Mouse (Mus musculus): ENCODE data around the gene Kcnh7. TPM values are rescaled to one million over a fixed set of nuclear protein-coding genes. Genes with fewer than 3 reads are reported as not detected.
"Not testable (repeated sequence)": the region's sequence is repeated elsewhere in the genome, so short reads cannot be mapped to it uniquely, and the experiment has no call there.

Kcnh7 gene
- polyA plus RNA-seq, 1 experiment from 2014 or later: 2.7 TPM

GRCm38 (mm10) chr2:62714362-62714761 lies 469.7 kb downstream of the Kcnh7 start:
- H3K4me1 ChIP-seq; H3K4me2 ChIP-seq; H3K4me3 ChIP-seq; H3K27ac ChIP-seq (replicated peaks); H3K27me3 ChIP-seq (replicated peaks); H3K36me3 ChIP-seq; ATAC-seq (ENCODE audit: extremely low read depth, insufficient number of reproducible peaks, low FRiP score, low TSS enrichment); H3K9ac ChIP-seq; H3K9me3 ChIP-seq: not testable (repeated sequence)
- WGBS: 93% methylated on average over 4 of the region's 4 CpGs

GRCm38 (mm10) chr2:62709633-62710032 lies 474.5 kb downstream of the Kcnh7 start:
- Histone ChIP-seq H3K27me3 (replicated peaks) (no peaks in the 10 kb centered on the region), H3K36me3 (no peaks in the 10 kb centered on the region), H3K4me3 (no peak overlapping the region), H3K4me1 (no peaks in the 10 kb centered on the region), H3K9ac (no peak overlapping the region), H3K4me2 (no peak overlapping the region), H3K9me3 (no peaks in the 10 kb centered on the region), H3K27ac (replicated peaks) (no peak overlapping the region)
- 91% methylated on average over 1 of the region's 1 CpGs for WGBS
- ATAC-seq (ENCODE audit: extremely low read depth, insufficient number of reproducible peaks, low FRiP score, low TSS enrichment): no peak

GRCm38 (mm10) chr2:62706313-62706712 lies 477.8 kb downstream of the Kcnh7 start:
- Histone ChIP-seq H3K4me1 (no peaks in the 10 kb centered on the region), H3K27ac (replicated peaks) (no peak overlapping the region), H3K4me2 (no peak overlapping the region), H3K27me3 (replicated peaks) (no peaks in the 10 kb centered on the region), H3K4me3 (no peak overlapping the region), H3K36me3 (no peaks in the 10 kb centered on the region), H3K9me3 (no peaks in the 10 kb centered on the region), H3K9ac (no peak overlapping the region)
- no peak for ATAC-seq (ENCODE audit: extremely low read depth, insufficient number of reproducible peaks, low FRiP score, low TSS enrichment)
- 82% methylated on average over 3 of the region's 3 CpGs for WGBS

- no peak overlapping the region for H3K9ac ChIP-seq
- H3K36me3 ChIP-seq: no peaks in the 10 kb centered on the region
- ATAC-seq (ENCODE audit: extremely low read depth, insufficient number of reproducible peaks, low FRiP score, low TSS enrichment): no peak
- H3K27ac ChIP-seq (replicated peaks): no peak overlapping the region
- H3K9me3 ChIP-seq: no peaks in the 10 kb centered on the region
- H3K4me3 ChIP-seq: no peak overlapping the region
- WGBS: 86% methylated on average over 6 of the region's 6 CpGs
- peaks cover 8% of the 10 kb centered on the region for H3K4me1 ChIP-seq
- H3K4me2 ChIP-seq: no peak overlapping the region
- H3K27me3 ChIP-seq (replicated peaks): no peaks in the 10 kb centered on the region
These were observed 498.2 kb downstream of the Kcnh7 start for GRCm38 (mm10) chr2:62685934-62686333.

GRCm38 (mm10) chr2:62684989-62685595 lies 499.0 kb downstream of the Kcnh7 start:
- Histone ChIP-seq H3K36me3 (no peaks in the 10 kb centered on the region), H3K4me1 (peaks cover 13% of the 10 kb centered on the region), H3K27me3 (replicated peaks) (no peaks in the 10 kb centered on the region), H3K27ac (replicated peaks) (no peak overlapping the region), H3K4me3 (no peak overlapping the region), H3K9ac (no peak overlapping the region), H3K9me3 (no peaks in the 10 kb centered on the region), H3K4me2 (no peak overlapping the region)
- WGBS: 44% methylated on average over 3 of the region's 3 CpGs
- no peak for ATAC-seq (ENCODE audit: extremely low read depth, insufficient number of reproducible peaks, low FRiP score, low TSS enrichment)

- Histone ChIP-seq H3K36me3 (no peaks in the 10 kb centered on the region), H3K4me2 (peak overlapping the region; percentile 55), H3K4me1 (peaks cover 13% of the 10 kb centered on the region), H3K9me3 (no peaks in the 10 kb centered on the region), H3K27me3 (replicated peaks) (no peaks in the 10 kb centered on the region), H3K27ac (replicated peaks) (peak overlapping the region; percentile 75), H3K9ac (peak overlapping the region; percentile 67; the same call in 1 of the 2 replicates), H3K4me3 (0 out of 2 replicates have a peak overlapping the region, but pooled peaks have one; percentile 13)
- ATAC-seq (ENCODE audit: extremely low read depth, insufficient number of reproducible peaks, low FRiP score, low TSS enrichment): no peak
- WGBS: 38% methylated on average over 8 of the region's 8 CpGs
These were observed 502.4 kb downstream of the Kcnh7 start for GRCm38 (mm10) chr2:62681667-62682066.

- Histone ChIP-seq H3K4me3 (no peak overlapping the region), H3K4me2 (no peak overlapping the region), H3K9me3 (no peaks in the 10 kb centered on the region), H3K36me3 (peaks cover 5% of the 10 kb centered on the region; the same call in 1 of the 2 replicates), H3K27ac (replicated peaks) (no peak overlapping the region), H3K4me1 (no peaks in the 10 kb centered on the region), H3K27me3 (replicated peaks) (no peaks in the 10 kb centered on the region), H3K9ac (no peak overlapping the region)
- WGBS: 86% methylated on average over 5 of the region's 5 CpGs
- ATAC-seq (ENCODE audit: extremely low read depth, insufficient number of reproducible peaks, low FRiP score, low TSS enrichment): no peak
These were observed 511.3 kb downstream of the Kcnh7 start for GRCm38 (mm10) chr2:62672788-62673187.

- Histone ChIP-seq H3K9me3 (no peaks in the 10 kb centered on the region), H3K27me3 (replicated peaks) (no peaks in the 10 kb centered on the region), H3K4me3 (no peak overlapping the region), H3K4me1 (no peaks in the 10 kb centered on the region), H3K36me3 (peaks cover 5% of the 10 kb centered on the region; the same call in 1 of the 2 replicates), H3K9ac (no peak overlapping the region), H3K27ac (replicated peaks) (no peak overlapping the region), H3K4me2 (no peak overlapping the region)
- ATAC-seq (ENCODE audit: extremely low read depth, insufficient number of reproducible peaks, low FRiP score, low TSS enrichment): no peak
- 75% methylated on average over 4 of the region's 4 CpGs for WGBS
These were observed 513.3 kb downstream of the Kcnh7 start for GRCm38 (mm10) chr2:62670767-62671166.

- Histone ChIP-seq H3K4me2 (no peak overlapping the region), H3K9me3 (no peaks in the 10 kb centered on the region), H3K4me3 (no peak overlapping the region), H3K4me1 (0 out of 2 replicates have a peak, but pooled peaks cover 2% of the 10 kb centered on the region), H3K27me3 (replicated peaks) (no peaks in the 10 kb centered on the region), H3K27ac (replicated peaks) (no peak overlapping the region), H3K36me3 (peaks cover 5% of the 10 kb centered on the region; the same call in 1 of the 2 replicates), H3K9ac (no peak overlapping the region)
- 75% methylated on average over 5 of the region's 5 CpGs for WGBS
- ATAC-seq (ENCODE audit: extremely low read depth, insufficient number of reproducible peaks, low FRiP score, low TSS enrichment): no peak
These were observed 513.8 kb downstream of the Kcnh7 start for GRCm38 (mm10) chr2:62670301-62670700.

GRCm38 (mm10) chr2:62669848-62670247 lies 514.2 kb downstream of the Kcnh7 start:
- Histone ChIP-seq H3K27ac (replicated peaks) (no peak overlapping the region), H3K4me1 (0 out of 2 replicates have a peak, but pooled peaks cover 5% of the 10 kb centered on the region), H3K27me3 (replicated peaks) (0 out of 2 replicates have a peak, but pooled peaks cover 2% of the 10 kb centered on the region), H3K9ac (no peak overlapping the region), H3K4me3 (no peak overlapping the region), H3K36me3 (peaks cover 5% of the 10 kb centered on the region; the same call in 1 of the 2 replicates), H3K9me3 (no peaks in the 10 kb centered on the region), H3K4me2 (no peak overlapping the region)
- ATAC-seq (ENCODE audit: extremely low read depth, insufficient number of reproducible peaks, low FRiP score, low TSS enrichment): no peak
- WGBS: 86% methylated on average over 3 of the region's 3 CpGs

GRCm38 (mm10) chr2:62665536-62665935 lies 518.6 kb downstream of the Kcnh7 start:
- H3K4me2 ChIP-seq: peak overlapping the region; percentile 92

GRCm38 (mm10) chr2:62664839-62665238 lies 519.2 kb downstream of the Kcnh7 start:
- 58% methylated on average over 7 of the region's 7 CpGs for WGBS
- Histone ChIP-seq H3K9me3 (no peaks in the 10 kb centered on the region), H3K4me1 (0 out of 2 replicates have a peak, but pooled peaks cover 8% of the 10 kb centered on the region), H3K27me3 (replicated peaks) (0 out of 2 replicates have a peak, but pooled peaks cover 3% of the 10 kb centered on the region), H3K36me3 (no peaks in the 10 kb centered on the region), H3K4me2 (peak overlapping the region; percentile 92), H3K9ac (peak overlapping the region; percentile 84), H3K27ac (replicated peaks) (no peak overlapping the region), H3K4me3 (peak overlapping the region; percentile 84)
- no peak for ATAC-seq (ENCODE audit: extremely low read depth, insufficient number of reproducible peaks, low FRiP score, low TSS enrichment)

More at GRCm38 (mm10) chr2:62665536-62665935, 518.6 kb downstream of the Kcnh7 start:
- H3K27ac ChIP-seq (replicated peaks): no peak overlapping the region
- 36% methylated on average over 1 of the region's 1 CpGs for WGBS
- 0 out of 2 replicates have a peak, but pooled peaks cover 8% of the 10 kb centered on the region for H3K4me1 ChIP-seq
- H3K9ac ChIP-seq: no peak overlapping the region
- no peaks in the 10 kb centered on the region for H3K9me3 ChIP-seq
- H3K36me3 ChIP-seq: no peaks in the 10 kb centered on the region
- H3K4me3 ChIP-seq: no peak overlapping the region
- H3K27me3 ChIP-seq (replicated peaks): 0 out of 2 replicates have a peak, but pooled peaks cover 3% of the 10 kb centered on the region
- no peak for ATAC-seq (ENCODE audit: extremely low read depth, insufficient number of reproducible peaks, low FRiP score, low TSS enrichment)
